Mouse (Mus musculus) gastrocnemius, postnatal 4 days (tissue): ENCODE data around the gene Calml3. TPM values are rescaled to one million over a fixed set of nuclear protein-coding genes. Genes with fewer than 3 reads are reported as not detected.

ENCODE experiments used
- total RNA-seq, 2 experiments: library from RNA; stranded (reverse); gene quantifications; 2 replicates each; pipeline ENCODE4 v1.2.3; 2021

Gene Calml3
- total RNA-seq, 2 experiments from 2014 or later: 0.18 to 0.20 TPM

Other genes with a start within 250 kb of the Calml3 start
- gene Fam208b, start 193.2 kb downstream of the Calml3 start, total RNA-seq: 10 to 100 TPM; 21.9 to 23.1 TPM
- gene Asb13, start 170.3 kb downstream of the Calml3 start, total RNA-seq: 1 to 10 TPM; 4.7 to 5.1 TPM
- gene Calm4, start 33.4 kb upstream of the Calml3 start, total RNA-seq: 1 to 10 TPM in 1 of 2 experiments, under 1 TPM in 1; 0.61 to 1.6 TPM
- not detected for gene Calm5, start 49.9 kb upstream of the Calml3 start, total RNA-seq
- gene Net1, start 113.9 kb upstream of the Calml3 start, total RNA-seq: 10 to 100 TPM; 86.1 to 97.2 TPM
- gene Tubal3, start 114.0 kb upstream of the Calml3 start, total RNA-seq: not detected
- not detected for gene Ucn3, start 141.0 kb upstream of the Calml3 start, total RNA-seq
- gene Akr1c14, start 244.7 kb upstream of the Calml3 start, total RNA-seq: 1 to 10 TPM; 3.1 to 4.5 TPM